Mouse (Mus musculus) adrenal gland, adult 8-10 months (tissue): ENCODE results near the gene Pkp4. TPM values are rescaled to one million over a fixed set of nuclear protein-coding genes. Genes with fewer than 3 reads are reported as not detected.
A peak's percentile ranks its signal among the peaks of the same experiment; 100 is the strongest.

ENCODE experiments used
- DNase-seq: peaks from one replicate; pipeline ENCODE4 v3.0.0; 2022
- total RNA-seq, 4 experiments: library from RNA; stranded (reverse); gene quantifications; 2 replicates each; pipeline ENCODE4 v1.2.4; 2022

Pkp4 gene
- 10 to 100 TPM; 40.7 to 55.5 (median 45.6) TPM for total RNA-seq

DNA sequence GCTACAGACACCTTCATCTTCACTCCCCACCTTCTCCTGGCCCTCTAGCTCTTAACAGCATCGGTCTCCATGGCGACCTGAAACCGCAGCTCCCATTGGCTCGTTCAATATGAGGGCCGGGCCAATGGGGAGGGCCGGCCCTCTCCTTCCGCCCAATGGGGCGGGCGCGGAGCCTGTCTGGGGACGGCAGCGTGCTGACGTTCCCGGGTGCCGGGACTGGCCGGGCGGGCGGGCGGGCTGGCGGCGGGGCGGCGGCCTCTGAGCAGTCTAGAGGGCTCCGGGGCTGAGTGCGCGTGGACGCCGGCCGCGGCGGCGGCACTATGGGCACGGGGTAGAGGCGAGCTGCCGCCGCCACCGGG, at the start of gene Pkp4, which contains the start of gene Ccdc148:
Gene Pkp4, plus strand, starts transcription at position 246 of the 359 bp plus-strand sequence.
Gene Ccdc148, minus strand, starts transcription at position 79 of the 359 bp plus-strand sequence.
- peak; percentile 92 for DNase-seq

DNA sequence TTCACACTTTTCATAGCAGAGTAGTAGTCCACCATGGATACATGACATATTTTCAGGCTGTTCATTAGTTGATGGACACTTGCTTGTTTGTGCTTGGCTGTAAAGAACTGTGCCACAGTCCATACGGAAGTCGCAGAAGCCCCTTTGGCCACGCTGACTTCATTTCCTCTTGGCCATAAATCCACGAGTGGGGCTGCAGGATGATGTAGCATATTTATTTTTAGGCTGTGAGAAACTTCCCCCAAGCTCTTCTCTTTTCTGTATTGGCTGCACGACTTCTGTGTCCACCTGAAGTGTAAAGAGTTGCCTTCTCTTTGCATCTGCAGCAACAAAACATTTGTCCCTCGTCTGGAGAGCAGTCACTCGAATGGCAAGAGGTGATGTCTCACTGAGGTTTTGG, 31.6 kb upstream of the Pkp4 start:
- DNase-seq: no peak

DNA sequence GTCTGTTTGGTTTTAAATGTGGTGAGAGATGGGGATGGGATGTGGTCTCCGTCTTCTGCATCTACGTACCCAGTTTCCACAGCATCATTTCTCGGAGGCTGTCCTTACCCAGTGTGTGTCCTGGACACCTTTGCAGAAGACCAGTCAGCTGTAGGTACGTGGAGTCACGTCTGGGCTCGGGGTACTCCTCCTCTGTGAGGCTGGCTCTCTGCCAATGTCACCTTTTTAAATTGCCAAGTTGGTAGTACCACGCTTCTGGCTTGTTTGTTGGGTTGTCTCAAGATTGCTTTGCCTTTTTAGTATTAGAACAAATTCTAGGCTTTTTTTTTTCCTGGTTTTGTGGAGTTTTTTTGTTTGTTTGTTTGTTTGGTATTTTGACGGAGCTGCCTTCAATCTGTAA, 30.8 kb upstream of the Pkp4 start:
- no peak for DNase-seq

DNA sequence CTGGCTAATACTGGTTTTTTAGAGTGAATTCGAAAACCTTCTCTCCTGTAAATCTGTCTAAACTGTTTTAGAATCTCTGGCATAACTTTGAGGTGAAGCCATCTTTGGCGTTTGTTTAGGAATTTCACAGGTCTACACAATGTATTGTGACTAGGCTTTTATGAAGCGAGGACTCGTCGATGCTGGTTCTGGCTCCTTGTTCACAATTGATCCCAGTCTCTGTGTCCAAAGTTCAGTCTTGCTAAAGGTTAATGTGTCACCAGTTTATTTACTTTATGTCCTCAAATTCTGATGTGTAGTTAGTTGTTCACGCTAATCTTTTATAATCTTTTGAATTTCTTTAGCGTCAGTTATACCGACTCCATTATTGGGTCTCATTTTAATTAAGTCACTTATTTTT, 29.6 kb upstream of the Pkp4 start:
- no peak for DNase-seq

DNA sequence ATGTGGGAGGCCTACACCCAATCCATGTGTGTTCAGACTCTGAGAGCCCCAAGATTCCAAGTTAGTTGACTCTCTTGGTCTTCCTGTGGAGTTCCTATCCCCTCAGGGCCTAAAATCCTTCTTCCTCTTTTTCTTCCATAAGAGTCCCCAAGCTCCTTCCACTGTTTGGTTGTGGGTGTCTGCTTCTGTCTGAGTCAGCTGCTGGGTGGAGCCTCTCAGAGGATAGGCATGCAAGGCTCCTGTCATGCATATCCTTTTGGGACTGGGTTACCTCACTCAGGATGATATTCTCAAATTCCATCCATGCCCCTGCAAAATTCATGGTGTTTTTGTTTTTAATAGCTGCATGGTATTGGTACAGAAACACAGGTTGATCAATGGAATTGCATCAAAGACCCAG, 5.2 kb upstream of the Pkp4 start:
- DNase-seq: no peak

DNA sequence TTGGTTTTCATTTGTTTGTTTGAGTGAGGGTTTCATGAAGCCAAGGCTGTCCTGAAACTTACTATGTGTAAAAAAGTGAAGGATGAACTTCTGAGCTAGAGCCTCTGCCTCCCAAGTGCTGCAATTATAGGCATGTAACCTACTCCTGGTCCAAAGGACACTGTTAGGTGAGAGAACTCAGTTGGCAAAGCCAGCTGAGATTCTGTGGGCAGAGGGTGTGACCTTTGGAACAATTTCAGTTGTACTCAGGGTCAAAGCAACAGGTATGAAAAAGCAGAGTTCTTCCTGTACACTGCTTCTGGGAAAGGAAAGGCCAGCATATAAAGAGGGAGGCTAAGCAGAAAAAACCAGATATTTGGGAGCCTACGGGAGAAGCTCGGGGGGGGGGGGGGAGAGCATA, 2.5 kb upstream of the Pkp4 start:
- no peak for DNase-seq

DNA sequence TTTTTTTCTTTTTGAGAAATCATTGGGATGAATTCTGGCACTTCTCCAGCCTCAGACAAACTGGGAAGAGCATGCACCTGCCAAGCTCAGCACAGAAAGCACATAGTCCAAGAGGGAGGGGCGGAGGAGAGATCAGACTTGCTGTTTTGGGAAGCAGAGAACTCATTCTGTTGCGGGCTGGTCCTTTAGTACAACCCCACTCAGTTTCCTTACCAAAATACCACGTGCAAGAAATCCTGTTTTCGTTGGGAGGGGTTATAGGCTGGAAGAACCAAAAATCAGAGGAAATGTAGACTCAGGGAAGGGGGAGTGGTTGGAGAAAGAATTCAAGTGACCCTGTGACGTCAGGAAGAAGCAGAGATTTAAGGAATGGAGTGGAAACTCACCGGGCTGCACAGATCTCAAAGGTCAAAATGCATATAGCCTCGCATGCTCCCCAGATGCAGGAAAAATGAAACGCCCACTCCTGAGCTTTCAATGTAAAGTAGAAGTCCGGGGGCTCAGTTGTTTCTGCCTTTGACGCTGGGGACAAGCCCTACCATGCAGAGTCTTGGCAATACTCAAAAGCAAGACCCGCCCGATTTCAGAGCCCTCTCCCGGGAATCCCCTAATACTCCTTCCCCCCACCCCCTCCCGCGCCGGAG, 567 bp upstream of the Pkp4 start:
- DNase-seq: no peak

DNA sequence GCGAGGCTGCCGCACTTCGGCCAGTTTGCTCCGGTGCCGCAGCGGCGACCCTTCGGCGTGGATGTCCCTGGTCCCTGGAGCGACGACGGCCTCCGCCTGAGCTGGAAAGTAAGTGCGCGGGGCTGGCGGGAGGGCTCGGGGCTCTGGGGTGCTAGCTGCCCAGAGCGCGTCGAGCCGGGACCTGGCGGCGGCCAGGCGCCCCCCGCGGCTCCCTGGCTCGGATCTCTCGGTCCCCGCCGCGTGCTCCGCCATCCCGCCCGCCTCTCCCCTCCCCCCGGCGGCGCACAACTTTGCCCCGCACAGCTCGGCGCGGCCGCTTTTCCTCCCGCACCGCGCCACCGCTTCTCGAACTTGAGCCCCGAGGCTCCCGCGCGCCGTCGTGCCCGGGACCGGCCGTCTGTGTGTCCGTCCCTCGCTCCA, 381 bp downstream of the Pkp4 start:
- peak; percentile 18 for DNase-seq

DNA sequence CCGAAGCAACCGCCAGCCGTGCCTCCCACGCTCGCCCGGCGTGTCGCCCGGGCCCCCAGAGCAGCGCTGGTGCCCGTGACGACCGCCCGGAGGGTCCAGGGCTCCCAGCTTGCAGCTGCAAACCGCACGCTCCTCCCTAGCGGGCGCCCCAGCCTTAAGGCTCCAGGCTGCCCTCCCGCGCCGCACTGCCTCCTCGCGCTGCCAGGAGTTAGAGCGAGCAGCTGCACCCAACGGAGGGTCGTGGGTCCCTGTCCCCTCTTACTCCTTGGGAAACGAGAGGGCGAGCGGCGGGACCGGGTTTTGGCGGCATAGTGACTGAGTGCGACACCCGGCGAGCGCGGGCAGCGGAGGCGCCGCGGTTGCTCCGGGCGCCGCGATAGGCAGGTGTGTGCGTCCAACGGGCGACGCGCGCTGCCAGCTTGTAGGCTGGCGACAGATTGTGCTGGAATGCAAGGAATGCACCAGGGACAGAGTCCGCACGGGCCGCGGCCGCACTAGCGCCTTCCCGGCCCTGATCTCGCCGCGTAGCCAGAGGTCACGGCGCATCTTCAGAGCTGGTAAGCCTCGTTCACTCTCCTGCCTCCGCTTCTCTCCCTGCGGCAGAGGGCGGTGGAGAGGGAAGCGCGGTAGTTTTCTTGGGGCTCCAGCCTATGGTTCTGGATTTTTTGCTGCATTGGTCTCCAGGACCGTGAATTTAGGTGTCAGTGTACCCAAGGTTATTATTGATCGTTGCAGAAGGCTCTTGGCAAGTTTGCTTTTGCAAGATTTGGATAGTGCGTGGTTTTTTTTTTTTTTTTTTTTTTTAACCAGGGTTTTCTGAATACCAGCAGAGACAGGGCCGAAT, 1.0 kb downstream of the Pkp4 start:
- peak; percentile 54 for DNase-seq

DNA sequence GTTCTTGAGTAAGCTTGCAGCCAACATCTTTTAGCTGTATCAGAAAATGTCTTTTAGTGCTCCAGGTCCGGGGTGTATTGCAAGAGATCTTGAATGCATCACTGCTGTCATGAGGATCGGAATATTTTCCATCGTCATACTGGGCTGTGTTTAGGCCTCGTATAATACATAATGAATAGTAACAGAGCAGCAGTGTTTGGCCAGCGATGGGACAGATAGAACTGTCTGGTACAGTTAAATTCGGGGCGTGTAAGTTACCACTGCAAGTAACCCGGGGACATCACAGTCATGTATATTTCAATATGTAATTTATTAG, 1.6 kb downstream of the Pkp4 start:
- no peak for DNase-seq

DNA sequence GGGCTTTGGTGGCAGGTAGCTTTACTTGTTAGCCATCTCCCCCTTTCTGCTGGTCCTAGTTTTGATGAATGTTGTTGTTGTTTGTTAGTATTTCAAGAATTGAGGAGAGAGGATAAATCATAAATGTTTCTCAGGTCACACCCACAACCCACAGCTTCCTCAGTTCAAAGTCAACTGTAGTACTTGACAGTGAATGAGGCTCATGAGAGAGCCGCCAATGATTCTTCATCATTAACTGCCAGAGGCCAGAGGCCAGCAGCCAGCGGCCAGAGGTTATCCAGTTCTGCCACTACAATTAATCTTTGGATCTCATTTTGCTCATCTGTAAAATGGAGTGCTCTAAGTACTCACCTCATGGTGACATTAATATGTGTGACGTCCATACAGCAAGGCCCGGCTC, 6.3 kb downstream of the Pkp4 start:
- DNase-seq: no peak

DNA sequence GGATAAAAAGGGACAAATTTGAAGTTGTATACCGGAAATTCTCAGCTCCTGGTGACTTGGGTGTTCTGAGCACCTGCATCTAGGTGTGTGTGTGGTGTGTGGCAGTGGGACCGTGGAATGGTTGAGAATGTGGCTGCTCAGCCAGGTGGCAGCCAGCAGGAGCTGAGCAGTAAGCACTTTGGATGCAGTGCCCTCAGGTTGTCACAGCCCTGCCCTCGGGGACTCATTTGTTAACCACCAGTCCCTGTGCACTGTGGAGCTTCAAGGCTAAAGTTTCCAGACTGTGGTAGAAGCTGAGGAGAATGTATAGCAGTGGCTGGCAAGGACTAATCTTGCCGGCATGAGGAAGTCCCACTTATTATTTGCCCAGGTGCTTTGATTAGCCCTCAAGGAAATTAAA, 7.2 kb downstream of the Pkp4 start:
- DNase-seq: no peak

DNA sequence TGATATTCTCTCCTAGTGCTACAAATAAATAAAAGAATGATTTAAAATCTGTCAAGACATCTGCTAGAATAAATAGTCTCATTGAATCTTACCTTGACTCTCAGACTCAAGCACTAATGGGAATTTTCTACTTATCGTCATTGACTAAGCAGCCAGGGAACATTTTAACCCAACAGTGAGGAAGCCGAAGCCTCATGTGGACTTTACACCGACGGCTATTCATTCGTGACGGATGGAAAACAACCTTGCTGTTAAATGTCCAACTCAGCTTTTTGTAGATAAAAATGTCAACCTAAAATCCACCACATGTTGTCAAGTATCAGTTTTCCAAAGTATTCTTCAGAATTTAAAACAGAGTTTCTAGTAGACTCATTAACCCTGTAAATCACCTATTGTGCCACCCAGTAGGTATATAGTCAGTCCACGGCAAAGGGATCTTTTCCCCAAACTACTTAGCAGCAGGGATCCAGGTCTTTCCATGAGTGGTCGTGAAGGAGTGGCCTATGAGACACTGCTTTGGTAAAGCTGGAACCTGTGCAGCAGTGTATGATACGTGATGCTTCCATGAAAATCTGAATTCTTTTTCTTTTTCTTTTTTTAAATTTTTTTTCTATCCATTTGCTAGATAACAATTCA, 9.0 kb downstream of the Pkp4 start:
- DNase-seq: no peak

DNA sequence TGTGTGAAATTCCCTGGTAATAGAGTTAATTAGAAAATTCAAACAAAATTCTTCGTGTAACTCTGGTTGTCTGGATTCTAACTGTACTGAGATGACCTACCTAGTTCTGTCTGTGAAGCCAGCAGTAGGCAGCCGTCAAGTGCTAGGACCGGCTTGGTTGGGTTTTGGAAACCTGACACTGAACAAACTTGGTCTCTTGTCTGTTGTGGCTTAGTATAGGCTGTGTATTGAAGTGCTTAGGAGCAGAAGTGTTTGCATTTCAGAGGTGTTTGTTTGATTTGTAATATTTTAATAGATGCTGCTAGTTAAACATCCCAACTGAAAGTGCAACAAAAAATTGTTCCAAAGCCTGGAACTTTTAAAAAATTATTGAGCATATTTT, 9.5 kb downstream of the Pkp4 start:
- no peak for DNase-seq

DNA sequence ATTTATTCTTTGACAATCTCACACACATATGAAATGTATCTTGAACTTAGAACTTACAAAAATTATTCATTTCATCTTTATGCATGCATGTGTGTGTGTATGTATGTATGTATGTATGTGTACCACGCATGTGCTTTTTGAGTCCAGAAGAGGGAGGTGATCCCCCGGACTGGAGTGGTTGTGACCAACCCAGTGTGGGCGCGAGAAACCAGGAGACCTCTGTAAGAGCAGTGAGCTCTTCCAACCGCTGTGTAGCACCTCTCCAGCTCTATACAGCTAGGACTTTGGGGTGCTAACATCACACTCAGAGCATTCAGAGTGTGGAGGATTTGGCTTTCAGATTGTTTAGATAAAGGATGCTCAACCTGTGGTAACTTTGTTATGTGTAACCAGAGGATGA, 9.9 kb downstream of the Pkp4 start:
- DNase-seq: no peak

DNA sequence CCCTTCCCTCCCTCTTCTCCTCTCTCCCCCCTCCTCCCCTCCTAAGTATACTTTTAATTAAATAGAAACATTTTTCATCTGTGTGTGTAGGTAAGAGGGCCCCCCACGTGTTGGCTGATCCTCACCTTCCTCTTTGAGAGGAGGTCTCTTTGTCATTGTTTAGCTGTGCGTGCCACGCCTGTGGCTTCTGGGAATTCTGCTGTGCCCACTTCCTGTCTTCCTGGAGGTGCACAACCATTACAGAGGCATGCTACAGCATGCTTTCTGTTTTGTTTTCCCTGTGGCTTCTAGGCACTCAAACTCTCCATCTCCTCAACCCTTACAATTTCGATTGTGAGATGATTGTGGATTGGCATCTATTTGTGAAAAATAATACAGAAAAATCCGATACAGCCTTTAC, 10.9 kb downstream of the Pkp4 start:
- no peak for DNase-seq

DNA sequence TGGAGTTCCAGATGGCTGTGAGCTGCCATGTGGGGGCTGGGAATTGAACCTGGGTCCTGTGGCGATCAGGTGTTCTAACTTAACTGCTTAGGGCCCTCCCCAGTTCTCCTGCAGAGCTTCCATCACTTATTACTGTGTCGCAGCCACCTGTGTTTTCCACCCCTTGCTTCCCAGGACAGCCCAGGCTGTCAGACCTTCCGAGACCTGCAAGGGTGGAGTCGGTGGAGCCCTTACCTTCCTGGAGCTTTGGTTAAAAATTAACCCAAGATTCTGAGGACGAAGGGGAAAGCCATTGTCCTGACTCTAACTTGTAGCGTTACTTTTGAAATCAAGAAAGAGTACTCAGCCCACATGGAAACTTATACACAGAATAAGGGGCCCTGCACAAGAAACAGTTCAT, 15.3 kb downstream of the Pkp4 start:
- no peak for DNase-seq

DNA sequence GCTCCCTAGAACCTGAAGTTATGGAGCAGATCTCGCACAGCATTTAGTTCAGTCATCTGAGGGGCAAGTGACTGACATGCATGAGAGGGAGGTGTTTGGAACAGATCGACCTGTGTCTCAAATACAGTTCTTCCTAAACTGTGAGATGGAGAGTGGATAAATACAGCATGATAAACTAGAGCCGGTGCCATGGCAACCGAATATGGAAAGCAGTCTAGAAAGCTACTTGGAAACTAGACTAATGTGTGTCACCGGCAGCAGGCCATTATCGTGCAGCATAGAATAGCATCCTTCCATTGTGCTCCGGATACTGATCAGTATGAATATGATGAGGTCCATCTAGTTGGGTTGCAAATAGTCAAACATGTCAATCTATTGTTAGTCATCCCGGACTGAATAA, 17.5 kb downstream of the Pkp4 start:
- DNase-seq: no peak

DNA sequence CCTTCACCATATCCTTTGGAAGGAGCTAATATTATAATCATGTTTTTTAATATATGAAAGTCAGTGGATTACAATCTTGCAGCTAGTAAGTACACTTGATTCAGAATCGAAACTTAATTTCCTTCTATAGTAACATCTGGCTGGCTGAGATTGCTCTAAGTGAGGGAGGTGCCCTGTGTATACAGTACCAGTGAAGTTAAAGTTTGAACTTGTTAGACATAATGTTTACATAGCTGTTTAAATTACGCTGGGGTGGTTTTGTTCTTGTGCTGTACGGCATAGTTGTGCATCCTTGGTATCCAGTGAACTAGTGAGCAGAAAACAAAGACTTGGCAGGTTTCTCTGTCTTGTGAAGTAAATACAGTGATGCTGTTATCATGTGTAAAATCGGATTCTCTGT, 18.3 kb downstream of the Pkp4 start:
- DNase-seq: no peak

DNA sequence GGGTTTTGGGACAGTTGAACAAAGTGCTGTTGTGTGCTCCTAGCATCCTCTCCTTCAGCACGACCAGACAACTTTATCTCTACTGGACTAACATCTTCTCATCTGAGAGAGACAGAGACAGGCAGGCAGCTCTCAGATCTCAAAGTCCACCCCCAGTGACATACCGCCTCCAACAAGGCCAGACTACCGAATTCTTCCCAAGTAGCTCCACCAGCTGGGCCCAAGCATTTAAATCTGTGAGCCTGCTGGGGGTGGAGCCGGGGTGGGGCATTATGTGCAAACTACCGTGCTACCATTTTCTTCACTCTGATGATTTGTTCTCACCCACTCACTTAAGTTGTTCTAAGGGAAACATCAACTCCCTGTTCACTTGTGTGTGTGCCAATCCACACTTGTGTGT, 18.8 kb downstream of the Pkp4 start:
- DNase-seq: no peak

DNA sequence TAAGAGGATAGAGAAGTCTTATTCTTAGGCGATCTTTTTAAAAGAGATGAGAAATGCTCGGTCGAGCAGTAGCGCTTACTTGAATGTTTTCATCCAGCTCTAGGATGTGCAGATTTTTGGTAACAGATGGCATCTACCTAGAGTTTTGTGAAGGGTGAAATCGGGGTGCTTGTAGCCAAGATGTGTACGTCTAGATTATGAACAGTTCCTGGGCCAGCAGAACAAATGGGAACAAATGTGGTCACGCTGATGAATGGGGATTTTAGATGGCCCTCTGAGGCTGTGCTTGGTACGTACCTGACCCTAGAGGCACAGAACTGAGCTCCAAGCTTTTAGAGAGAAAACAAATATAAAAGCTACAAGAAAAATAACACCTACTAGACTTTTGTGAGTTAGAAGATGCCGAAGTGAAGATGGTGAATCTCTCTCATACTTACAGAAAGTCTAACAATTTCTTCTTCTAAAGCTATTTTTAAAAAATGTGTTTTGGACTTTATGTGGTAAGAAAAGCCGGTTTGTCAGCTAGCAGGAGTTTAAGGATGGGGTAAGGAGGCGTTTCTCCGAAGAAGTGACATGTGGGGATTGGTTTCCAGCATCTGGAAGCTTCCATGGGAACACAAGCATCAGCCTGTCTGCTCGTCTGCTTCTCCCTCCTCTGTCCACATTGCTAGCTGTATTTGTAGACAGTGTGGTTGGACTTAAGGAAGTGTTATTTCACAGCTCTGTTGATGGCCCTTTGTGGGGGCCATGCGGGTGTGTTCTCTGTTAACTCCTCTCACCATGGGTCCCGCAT, 20.9 kb downstream of the Pkp4 start:
- no peak for DNase-seq

DNA sequence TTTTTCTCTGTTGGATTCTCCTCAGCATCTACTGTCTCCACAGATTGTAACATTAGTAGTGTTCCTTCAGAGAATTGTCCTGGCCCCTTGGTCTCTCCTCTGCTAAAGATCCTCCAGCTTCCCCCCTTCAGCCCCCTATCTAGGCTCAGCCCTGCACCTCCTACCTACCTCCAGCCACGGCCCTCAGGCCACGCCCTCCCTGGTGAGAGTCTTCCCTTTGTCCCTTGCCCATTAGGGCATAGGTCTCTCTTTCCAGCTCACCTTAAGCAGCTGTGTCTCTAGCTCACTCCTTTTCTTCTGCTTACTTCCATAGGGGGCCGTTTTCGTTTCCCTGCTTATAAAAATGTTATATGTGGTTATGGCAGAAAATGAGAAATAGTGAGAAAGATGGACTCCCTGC, 22.9 kb downstream of the Pkp4 start:
- no peak for DNase-seq
